Mouse (Mus musculus): ENCODE results near the gene Hdlbp.

GRCm38 (mm10) chr1:93522325-93522724 lies 43.7 kb upstream of the Hdlbp start:
- TF ChIP-seq CTCF (IDR thresholded peaks at IDR 0.05; ENCODE audit: borderline replicate concordance, insufficient read depth, low read length) (no peak), POLR2A (IDR thresholded peaks at IDR 0.05; ENCODE audit: low read depth, low read length) (no peak)

All from embryonic fibroblast, embryonic 13.5 days (primary cell).